Mouse (Mus musculus) myocyte (in vitro differentiated cells): ENCODE data around the gene Adipor2.

ENCODE experiments used
- MYOG ChIP-seq, 3 experiments: IDR thresholded peaks; one replicate each; pipeline ENCODE4 v1.6.1; 2011; ENCODE audit warnings: control low read depth in 2 of 3, low read depth in 2 of 3, mild to moderate bottlenecking in 2 of 3; ENCODE audit not compliant: insufficient read length in 2 of 3, control insufficient read depth in 1 of 3, insufficient read depth in 1 of 3
- POLR2A ChIP-seq: IDR thresholded peaks from one replicate; pipeline ENCODE4 v1.6.1; 2011; ENCODE audit warnings: low read depth, mild to moderate bottlenecking, control low read depth, moderate library complexity; ENCODE audit not compliant: insufficient read length
- TCF12 ChIP-seq: IDR thresholded peaks from one replicate; pipeline ENCODE4 v1.6.1; 2011; ENCODE audit warnings: mild to moderate bottlenecking, control low read depth; ENCODE audit not compliant: poor library complexity, insufficient read depth, severe bottlenecking

DNA sequence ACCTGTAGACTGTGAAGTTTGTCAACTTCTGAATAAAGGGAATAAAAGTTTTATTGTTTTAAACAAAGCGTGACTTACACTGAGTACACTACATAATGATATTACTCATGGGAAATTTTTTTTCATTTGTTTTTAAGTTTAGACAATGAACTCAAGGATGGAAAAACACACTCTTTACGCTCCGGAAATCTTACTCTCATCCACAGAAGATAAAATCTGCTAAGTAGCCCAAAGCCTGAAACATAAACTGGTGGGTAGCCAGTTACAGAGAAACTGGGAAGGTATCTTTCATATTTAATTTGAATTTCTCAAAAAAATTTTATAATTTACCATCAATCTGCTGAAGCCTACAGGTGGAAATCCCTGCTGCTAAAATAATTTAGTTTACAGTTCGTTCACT is 31.1 kb downstream of the Adipor2 start:
- TF ChIP-seq MYOG (IDR thresholded peaks at IDR 0.05; ENCODE audit: control insufficient read depth in 1 of 3, insufficient read depth in 1 of 3, insufficient read length in 2 of 3, low read depth in 2 of 3) (no peak), POLR2A (no peak), TCF12 (no peak)
